Mouse (Mus musculus): Measurements from ENCODE around the gene Ly6g5b. TPM values are rescaled to one million over a fixed set of nuclear protein-coding genes. Genes with fewer than 3 reads are reported as not detected.

Ly6g5b gene
- polyA plus RNA-seq (2015; fragmentation: Nextera tagmentation; extraction: Ambion mirVana), result 0.18 and 0.27 TPM in 2 replicates

DNA sequence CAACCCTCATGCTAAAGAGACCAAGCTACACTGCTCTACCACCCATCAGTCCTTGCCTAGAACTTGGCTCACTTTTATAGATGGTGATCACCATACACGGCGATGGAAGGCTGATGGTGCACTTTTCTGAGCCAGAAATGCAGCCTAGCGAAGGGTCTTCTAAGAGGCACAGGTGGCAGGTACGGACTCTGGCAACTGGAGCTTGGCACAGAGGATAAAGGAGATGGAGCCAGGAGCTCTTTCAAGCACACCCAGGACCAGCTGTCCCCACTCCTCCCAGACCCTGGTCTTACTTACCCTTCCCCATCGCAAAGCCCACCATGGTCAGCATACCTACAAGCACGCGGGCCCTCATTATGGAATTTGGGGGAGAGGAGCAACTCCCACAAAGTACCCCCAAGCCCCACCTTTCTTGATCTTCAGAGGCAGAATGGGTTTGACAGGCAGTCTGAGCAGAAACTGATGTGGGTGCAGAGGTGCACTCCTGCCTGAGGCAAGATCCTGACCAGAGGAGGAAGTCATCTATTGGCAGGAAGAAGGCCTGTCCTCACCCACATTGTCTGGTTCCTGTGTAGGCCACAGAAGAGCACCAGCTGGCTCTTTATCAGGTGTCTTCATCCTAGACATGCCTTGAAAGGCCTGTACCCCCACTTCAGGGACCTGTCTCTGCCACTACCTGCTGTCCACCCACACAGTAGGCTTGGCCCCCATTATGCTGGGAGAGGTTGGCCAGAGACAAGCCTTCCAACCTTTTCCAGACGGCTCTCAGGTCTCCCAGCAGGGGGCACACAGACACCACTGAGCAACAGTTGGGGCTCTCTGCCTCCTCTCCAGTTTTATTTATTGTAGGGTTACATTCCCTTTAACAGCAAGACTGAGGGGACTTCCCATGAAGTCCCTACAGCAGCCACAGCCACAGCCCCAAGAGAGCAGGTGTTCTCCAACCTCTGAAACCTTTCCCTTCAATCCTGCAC, at the start of gene Ly6g5b:
Gene Ly6g5b (minus strand): TSS at position 383 of the 974 bp plus-strand sequence.
- Histone ChIP-seq H3K36me3 (ENCODE audit: control insufficient read depth, insufficient read depth, low read length) (peaks cover 11% of the 10 kb centered on the region), H3K27me3 (ENCODE audit: control insufficient read depth, insufficient read depth, low read length) (no peaks in the 10 kb centered on the region), H3K4me2 (replicated peaks; ENCODE audit: low read depth) (no peak within 1 kb of the TSS), H3K9ac (ENCODE audit: low read length) (no peak within 1 kb of the TSS), H3K4me3 (ENCODE audit: low read depth, low read length) (no peak within 1 kb of the TSS), H3K4me1 (replicated peaks; ENCODE audit: control insufficient read depth, insufficient read depth) (no peaks in the 10 kb centered on the region), H3K27ac (replicated peaks) (no peak within 1 kb of the TSS), H3K9me3 (ENCODE audit: control insufficient read depth, low read length) (no peaks in the 10 kb centered on the region)
- DNase-seq (ENCODE audit: low spot score) (peak; percentile 65), ATAC-seq (ENCODE audit: low FRiP score, low TSS enrichment) (no peak)
- WGBS, result 84% methylated on average over 8 of the region's 8 CpGs
- TF ChIP-seq EP300 (optimal IDR thresholded peaks at IDR 0.05) (no peak), CTCF (IDR thresholded peaks at IDR 0.05; ENCODE audit: low read depth) (peak; percentile 74)

DNA sequence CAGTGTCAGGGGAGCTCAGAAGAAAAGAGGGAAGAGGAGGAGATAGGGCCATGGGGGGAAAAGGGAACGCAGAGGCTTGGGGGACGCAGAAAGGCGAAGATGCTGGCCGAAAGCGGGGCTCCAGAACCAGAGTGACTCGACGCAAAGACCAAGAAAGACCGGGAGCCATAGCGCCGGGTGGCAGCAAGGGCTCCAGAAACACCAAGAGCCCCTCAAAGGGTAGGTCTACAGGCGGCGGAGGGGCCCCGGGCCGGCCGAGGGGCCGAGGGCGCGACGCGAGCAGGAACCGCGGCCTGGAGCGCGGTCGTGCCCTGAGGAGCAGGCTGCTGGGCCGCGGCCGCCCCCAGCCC, 49.0 kb upstream of the Ly6g5b start:
- TF ChIP-seq EP300 (optimal IDR thresholded peaks at IDR 0.05) (no peak), CTCF (IDR thresholded peaks at IDR 0.05; ENCODE audit: low read depth) (no peak)
- DNase-seq (ENCODE audit: low spot score) (no peak), ATAC-seq (ENCODE audit: low FRiP score, low TSS enrichment) (no peak; the same call in 1 of the 2 replicates)
- 0% methylated on average over 13 of the region's 28 CpGs for WGBS
- Histone ChIP-seq H3K27me3 (ENCODE audit: control insufficient read depth, insufficient read depth, low read length) (no peaks in the 10 kb centered on the region), H3K9me3 (ENCODE audit: control insufficient read depth, low read length) (no peaks in the 10 kb centered on the region), H3K4me2 (replicated peaks; ENCODE audit: low read depth) (peak overlapping the region; percentile 78), H3K27ac (replicated peaks) (peak overlapping the region; percentile 98), H3K4me3 (ENCODE audit: low read depth, low read length) (peak overlapping the region; percentile 100), H3K36me3 (ENCODE audit: control insufficient read depth, insufficient read depth, low read length) (peaks cover 27% of the 10 kb centered on the region), H3K4me1 (replicated peaks; ENCODE audit: control insufficient read depth, insufficient read depth) (peaks cover 5% of the 10 kb centered on the region), H3K9ac (ENCODE audit: low read length) (peak overlapping the region; percentile 99)

DNA sequence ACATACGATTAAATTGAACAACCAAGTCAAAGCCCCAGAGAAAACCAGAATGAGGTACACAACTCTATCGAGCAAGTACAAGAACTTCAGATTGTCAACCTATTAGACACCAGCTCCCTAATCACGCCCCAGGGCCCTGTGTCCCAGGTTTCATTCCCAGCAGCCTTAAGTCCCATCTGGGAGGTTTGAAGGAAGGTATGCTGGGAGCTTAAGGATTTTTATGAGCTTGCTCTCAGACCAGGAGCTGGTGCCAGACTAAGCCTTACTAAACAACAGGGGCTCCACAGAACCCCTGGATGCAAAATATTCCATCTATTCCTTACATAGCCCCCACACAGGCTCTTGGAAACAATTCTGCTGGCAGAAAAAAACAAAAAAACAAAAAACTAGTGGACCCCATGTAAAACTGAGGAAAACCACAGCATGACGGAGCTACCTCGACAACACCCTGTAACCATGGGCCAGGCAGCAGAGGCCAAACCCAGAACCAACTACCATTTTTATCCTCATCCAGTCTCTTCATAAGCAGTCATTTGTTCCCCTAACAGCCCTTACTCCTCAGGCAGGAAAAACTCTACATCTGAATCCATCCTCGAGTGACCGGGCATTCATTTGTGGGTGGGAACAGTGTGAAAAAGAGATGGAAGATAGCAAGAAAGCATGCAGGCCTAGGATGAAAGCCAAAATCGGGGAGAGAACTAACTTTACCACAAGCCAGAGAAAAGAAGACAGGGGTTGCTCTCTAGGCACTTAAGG, 48.3 kb upstream of the Ly6g5b start:
- no peak for DNase-seq (ENCODE audit: low spot score)
- Histone ChIP-seq H3K27me3 (ENCODE audit: control insufficient read depth, insufficient read depth, low read length) (no peaks in the 10 kb centered on the region), H3K27ac (replicated peaks) (peak overlapping the region; percentile 98), H3K4me3 (ENCODE audit: low read depth, low read length) (peak overlapping the region; percentile 100), H3K4me1 (replicated peaks; ENCODE audit: control insufficient read depth, insufficient read depth) (peaks cover 5% of the 10 kb centered on the region), H3K9me3 (ENCODE audit: control insufficient read depth, low read length) (no peaks in the 10 kb centered on the region), H3K9ac (ENCODE audit: low read length) (peak overlapping the region; percentile 99), H3K36me3 (ENCODE audit: control insufficient read depth, insufficient read depth, low read length) (peaks cover 33% of the 10 kb centered on the region), H3K4me2 (replicated peaks; ENCODE audit: low read depth) (peak overlapping the region; percentile 78)
- WGBS, result 8% methylated on average over 8 of the region's 8 CpGs
- ATAC-seq (ENCODE audit: low FRiP score, low TSS enrichment), result no peak
- TF ChIP-seq CTCF (IDR thresholded peaks at IDR 0.05; ENCODE audit: low read depth), result no peak
- no peak for TF ChIP-seq EP300 (optimal IDR thresholded peaks at IDR 0.05)

DNA sequence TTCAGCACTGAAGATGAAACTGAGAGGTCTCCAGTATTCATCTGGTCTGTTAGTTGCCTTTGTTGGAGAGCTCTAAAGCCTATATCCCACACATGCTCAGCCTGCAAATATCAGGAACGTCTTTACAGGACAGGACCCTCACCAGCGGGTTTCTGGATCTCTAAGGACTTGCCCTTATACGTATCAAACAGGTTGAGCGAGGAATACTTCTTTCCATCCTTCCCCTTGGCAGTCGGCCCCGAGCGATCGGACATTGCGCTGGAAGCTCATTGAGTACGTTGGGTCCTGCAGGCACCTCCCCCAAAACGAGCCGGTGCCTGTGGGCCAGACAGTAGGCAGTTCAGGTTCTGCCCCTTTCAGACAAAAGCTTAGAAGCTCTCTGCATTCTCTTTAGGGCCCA, 47.5 kb upstream of the Ly6g5b start:
- Histone ChIP-seq H3K4me1 (replicated peaks; ENCODE audit: control insufficient read depth, insufficient read depth) (peaks cover 5% of the 10 kb centered on the region), H3K27me3 (ENCODE audit: control insufficient read depth, insufficient read depth, low read length) (no peaks in the 10 kb centered on the region), H3K4me2 (replicated peaks; ENCODE audit: low read depth) (peak overlapping the region; percentile 78), H3K9ac (ENCODE audit: low read length) (peak overlapping the region; percentile 59), H3K36me3 (ENCODE audit: control insufficient read depth, insufficient read depth, low read length) (peaks cover 40% of the 10 kb centered on the region), H3K4me3 (ENCODE audit: low read depth, low read length) (peak overlapping the region; percentile 100), H3K9me3 (ENCODE audit: control insufficient read depth, low read length) (no peaks in the 10 kb centered on the region), H3K27ac (replicated peaks) (0 out of 2 replicates have a peak overlapping the region, but pooled peaks have one; percentile 53)
- ATAC-seq (ENCODE audit: low FRiP score, low TSS enrichment) (no peak), DNase-seq (ENCODE audit: low spot score) (no peak)
- no peak for TF ChIP-seq CTCF (IDR thresholded peaks at IDR 0.05; ENCODE audit: low read depth)
- TF ChIP-seq EP300 (optimal IDR thresholded peaks at IDR 0.05), result no peak
- 12% methylated on average over 12 of the region's 12 CpGs for WGBS

DNA sequence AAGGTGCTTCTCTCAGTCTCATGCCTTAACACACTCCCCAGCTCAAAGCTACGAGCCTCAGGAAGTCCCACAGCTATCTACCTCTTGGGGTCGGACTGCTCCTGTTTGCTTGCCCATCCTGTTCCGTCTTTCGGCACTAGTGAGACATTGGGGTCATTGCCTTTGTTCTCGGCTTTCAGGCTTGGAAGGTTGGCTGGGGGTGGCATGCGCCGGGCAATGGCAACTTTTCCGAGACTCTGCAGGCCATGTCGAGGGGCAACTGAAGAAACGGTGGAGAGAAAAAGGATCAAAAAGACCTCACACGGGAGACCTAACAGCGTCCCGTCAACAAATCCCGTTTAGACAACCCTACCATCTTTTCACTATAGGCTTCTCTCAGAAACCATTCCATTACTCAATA, 46.9 kb upstream of the Ly6g5b start:
- Histone ChIP-seq H3K9me3 (ENCODE audit: control insufficient read depth, low read length) (no peaks in the 10 kb centered on the region), H3K4me3 (ENCODE audit: low read depth, low read length) (no peak overlapping the region), H3K9ac (ENCODE audit: low read length) (peak overlapping the region; percentile 59), H3K4me1 (replicated peaks; ENCODE audit: control insufficient read depth, insufficient read depth) (peaks cover 5% of the 10 kb centered on the region), H3K27ac (replicated peaks) (no peak overlapping the region), H3K4me2 (replicated peaks; ENCODE audit: low read depth) (peak overlapping the region; percentile 78), H3K27me3 (ENCODE audit: control insufficient read depth, insufficient read depth, low read length) (no peaks in the 10 kb centered on the region), H3K36me3 (ENCODE audit: control insufficient read depth, insufficient read depth, low read length) (peaks cover 45% of the 10 kb centered on the region)
- no peak for ATAC-seq (ENCODE audit: low FRiP score, low TSS enrichment)
- WGBS, result 58% methylated on average over 14 of the region's 14 CpGs
- no peak for TF ChIP-seq CTCF (IDR thresholded peaks at IDR 0.05; ENCODE audit: low read depth)
- TF ChIP-seq EP300 (optimal IDR thresholded peaks at IDR 0.05), result no peak
- no peak for DNase-seq (ENCODE audit: low spot score)

Measured in stomach, postnatal 0 days (tissue).